In genomic region chr13:51647770-51648169, GRCm38 (mm10) we compare ENCODE assay signal across 9 mouse cellular contexts. TPM values are rescaled to one million over a fixed set of nuclear protein-coding genes. Genes with fewer than 3 reads are reported as not detected.
DNase-seq lines count a peak whose midpoint lies in the region; ATAC-seq and TF ChIP-seq lines count a peak whose summit lies in the region.
"Had no signal": no experiment of that assay in that cellular context is flagged by ENCODE, and none has a peak within 500 bp of the region (broad histone marks: within the 10 kb centered on the region; RNA-seq: fewer than 3 reads in every experiment).

No protein-coding gene starts in this region.

- no peaks in the 10 kb centered on the region for H3K9me3 ChIP-seq in heart, embryonic 11.5 days (replicated peaks; ENCODE audit: control insufficient read depth, low read length)
- no peaks in the 10 kb centered on the region for H3K9me3 ChIP-seq in neural tube, embryonic 11.5 days (ENCODE audit: control insufficient read depth, low read length)
- no peaks in the 10 kb centered on the region for H3K9me3 ChIP-seq in neural tube, embryonic 15.5 days (replicated peaks)

- WGBS in heart, embryonic 11.5 days (ENCODE audit: insufficient replicate concordance) = 82% methylated on average over 3 of the region's 3 CpGs
- WGBS in neural tube, embryonic 11.5 days = 95% methylated on average over 3 of the region's 3 CpGs
- WGBS in neural tube, embryonic 15.5 days = 95% methylated on average over 3 of the region's 3 CpGs
- WGBS in cerebellum, adult 2 months = 96% methylated on average over 3 of the region's 3 CpGs

- no peak for TF ChIP-seq CTCF in cerebellum, adult 2 months (IDR thresholded peaks at IDR 0.05; ENCODE audit: borderline replicate concordance, insufficient read depth, low read depth, low read length)

- no peak for TF ChIP-seq POLR2A in cerebellum, adult 2 months (IDR thresholded peaks at IDR 0.05; ENCODE audit: borderline replicate concordance, insufficient read depth, low read length)

- peak overlapping the region; percentile 11 for H3K9ac ChIP-seq in heart, embryonic 11.5 days (ENCODE audit: low read depth, low read length)
- H3K9ac ChIP-seq in neural tube, embryonic 11.5 days (ENCODE audit: low read length) = no peak overlapping the region
- H3K9ac ChIP-seq in neural tube, embryonic 15.5 days (replicated peaks) = no peak overlapping the region

- H3K4me2 ChIP-seq in heart, embryonic 11.5 days = peak overlapping the region; percentile 71
- H3K4me2 ChIP-seq in neural tube, embryonic 11.5 days (ENCODE audit: low read depth) = peak overlapping the region; percentile 9; the same call in 1 of the 2 replicates
- H3K4me2 ChIP-seq in neural tube, embryonic 15.5 days = no peak overlapping the region

- no peak for DNase-seq in heart, postnatal 25 days (ENCODE audit: low spot score)
- no peak for DNase-seq in neural tube, embryonic 11.5 days (ENCODE audit: low spot score)
- DNase-seq in kidney, postnatal 14 days = peak; percentile 61
- DNase-seq in yolk sac, embryonic 10.5 days (ENCODE audit: low spot score) = peak; percentile 67
- DNase-seq in cerebellum, adult 2 months = no peak
- DNase-seq: adrenal gland, adult 8-10 months had no signal

- no peaks in the 10 kb centered on the region for H3K36me3 ChIP-seq in heart, embryonic 11.5 days (ENCODE audit: control insufficient read depth, insufficient read depth, low read length)
- H3K36me3 ChIP-seq in neural tube, embryonic 11.5 days (ENCODE audit: control insufficient read depth, insufficient read depth, low read length) = no peaks in the 10 kb centered on the region
- H3K36me3 ChIP-seq in neural tube, embryonic 15.5 days = no peaks in the 10 kb centered on the region

- H3K4me3 ChIP-seq in heart, embryonic 11.5 days (ENCODE audit: low read depth, low read length) = peak overlapping the region; percentile 81
- H3K4me3 ChIP-seq in neural tube, embryonic 11.5 days (ENCODE audit: low read depth, low read length) = 0 out of 2 replicates have a peak overlapping the region, but pooled peaks have one; percentile 4
- no peak overlapping the region for H3K4me3 ChIP-seq in neural tube, embryonic 15.5 days (replicated peaks)
- no peak overlapping the region for H3K4me3 ChIP-seq in cerebellum, adult 2 months (replicated peaks; ENCODE audit: insufficient read depth, low read depth, low read length)

- ATAC-seq in heart, embryonic 11.5 days (replicated peaks; ENCODE audit: insufficient number of reproducible peaks, low FRiP score, low TSS enrichment) = no peak
- ATAC-seq in neural tube, embryonic 11.5 days (ENCODE audit: insufficient read depth, low FRiP score, low TSS enrichment) = no peak
- ATAC-seq in neural tube, embryonic 15.5 days (ENCODE audit: low FRiP score) = no peak
- no peak for ATAC-seq in monocyte, adult 5-6 weeks (replicated peaks; ENCODE audit: insufficient number of reproducible peaks, low FRiP score, low TSS enrichment, poor library complexity, severe bottlenecking)

- intact Hi-C loops in heart, postnatal 25 days (cut with DNase I) = loop anchor here (10.0 kb wide), 1 partner anchor 543 kb away; the partner anchor contains the start of gene Spin1

- H3K27ac ChIP-seq in heart, embryonic 11.5 days (ENCODE audit: low read depth, low read length) = no peak overlapping the region
- H3K27ac ChIP-seq in neural tube, embryonic 11.5 days (ENCODE audit: low read depth, low read length) = no peak overlapping the region
- no peak overlapping the region for H3K27ac ChIP-seq in neural tube, embryonic 15.5 days (replicated peaks)
- no peak overlapping the region for H3K27ac ChIP-seq in cerebellum, adult 2 months (ENCODE audit: insufficient read depth, low read length)

- H3K27me3 ChIP-seq in heart, embryonic 11.5 days (ENCODE audit: control insufficient read depth, insufficient read depth, low read length) = no peaks in the 10 kb centered on the region
- H3K27me3 ChIP-seq in neural tube, embryonic 11.5 days (ENCODE audit: control insufficient read depth, insufficient read depth, low read length) = no peaks in the 10 kb centered on the region
- H3K27me3 ChIP-seq in neural tube, embryonic 15.5 days (replicated peaks) = no peaks in the 10 kb centered on the region
- H3K27me3 ChIP-seq in cerebellum, adult 2 months (ENCODE audit: control insufficient read depth, insufficient read depth, low read length) = no peaks in the 10 kb centered on the region

- peaks cover 24% of the 10 kb centered on the region for H3K4me1 ChIP-seq in heart, embryonic 11.5 days (ENCODE audit: control insufficient read depth, insufficient read depth, low read length)
- peaks cover 4% of the 10 kb centered on the region; the same call in 1 of the 2 replicates for H3K4me1 ChIP-seq in neural tube, embryonic 11.5 days (ENCODE audit: control insufficient read depth, insufficient read depth, low read length)
- peaks cover 30% of the 10 kb centered on the region for H3K4me1 ChIP-seq in neural tube, embryonic 15.5 days
- peaks cover 5% of the 10 kb centered on the region; the same call in 1 of the 2 replicates for H3K4me1 ChIP-seq in cerebellum, adult 2 months (ENCODE audit: control insufficient read depth, insufficient read depth, low read length)

RNA-seq across cellular contexts. Expression of gene Cks2, which starts 2.7 kb away (rescaled TPM):
- polyA plus RNA-seq in heart, embryonic 11.5 days (2014; fragmentation: Nextera tagmentation; extraction: Ambion mirVana) = 295 and 306 TPM in 2 replicates
- total RNA-seq in heart, postnatal 25 days (2021) = 1 to 10 TPM; 1.8 to 2.5 TPM
- polyA plus RNA-seq in neural tube, embryonic 11.5 days (2014; fragmentation: Nextera tagmentation; extraction: Ambion mirVana) = 315 and 323 TPM in 2 replicates
- 40.0 and 92.6 TPM in 2 replicates for polyA plus RNA-seq in neural tube, embryonic 15.5 days (2015; fragmentation: Nextera tagmentation; extraction: Ambion mirVana)
- total RNA-seq in monocyte, adult 5-6 weeks (2017) = 55.0 to 244 TPM (median 181 TPM) in 3 replicates
- 4.2 and 5.5 TPM in 2 replicates for polyA plus RNA-seq in cerebellum, adult 2 months (2012; rRNA removed)

RNA-seq across cellular contexts. Expression of gene Secisbp2, which starts 3.7 kb away (rescaled TPM):
- 21.9 and 22.8 TPM in 2 replicates for polyA plus RNA-seq in heart, embryonic 11.5 days (2014; fragmentation: Nextera tagmentation; extraction: Ambion mirVana)
- 10 to 100 TPM; 13.9 to 14.6 TPM for total RNA-seq in heart, postnatal 25 days (2021)
- polyA plus RNA-seq in neural tube, embryonic 11.5 days (2014; fragmentation: Nextera tagmentation; extraction: Ambion mirVana) = 29.2 and 29.8 TPM in 2 replicates
- 26.7 and 28.0 TPM in 2 replicates for polyA plus RNA-seq in neural tube, embryonic 15.5 days (2015; fragmentation: Nextera tagmentation; extraction: Ambion mirVana)
- total RNA-seq in monocyte, adult 5-6 weeks (2017) = 44.5 to 74.8 TPM (median 45.5 TPM) in 3 replicates
- 27.6 and 29.8 TPM in 2 replicates for polyA plus RNA-seq in cerebellum, adult 2 months (2012; rRNA removed)

Comparison
In these comparisons a context has a peak if more than half of its experiments do, and no peak if none do; other contexts are left out.
1. H3K4me3 ChIP-seq: peak in heart, embryonic 11.5 days (single experiment) and neural tube, embryonic 11.5 days (single experiment); none in neural tube, embryonic 15.5 days (single experiment) and cerebellum, adult 2 months (single experiment).
2. DNase-seq: peak in kidney, postnatal 14 days (single experiment) and yolk sac, embryonic 10.5 days (single experiment); none in heart, postnatal 25 days (single experiment), neural tube, embryonic 11.5 days (single experiment) and cerebellum, adult 2 months (0 of 2).